Mouse (Mus musculus): ENCODE measurements around the gene Tpm1. TPM values are rescaled to one million over a fixed set of nuclear protein-coding genes. Genes with fewer than 3 reads are reported as not detected.

Tpm1 gene
- polyA plus RNA-seq (2015; fragmentation: Nextera tagmentation; extraction: Ambion mirVana): 146 and 151 TPM in 2 replicates

- under 1% methylated on average over 51 of the region's 51 CpGs for WGBS
- Histone ChIP-seq H3K27ac (no peak within 1 kb of the TSS), H3K36me3 (replicated peaks) (no peaks in the 10 kb centered on the region), H3K27me3 (replicated peaks) (peaks cover 50% of the 10 kb centered on the region), H3K4me1 (peaks cover 36% of the 10 kb centered on the region), H3K9ac (peak within 1 kb of the TSS; percentile 42), H3K4me3 (peak within 1 kb of the TSS; percentile 44), H3K9me3 (no peaks in the 10 kb centered on the region), H3K4me2 (peak within 1 kb of the TSS; percentile 88)
- peak; percentile 53; the same call in 1 of the 2 replicates for ATAC-seq (replicated peaks)
Observed at GRCm38 (mm10) chr9:67049086-67049824, at the start of gene Tpm1. Tpm1 (minus strand) TSS chr9:67049406.

- 90% methylated on average over 2 of the region's 2 CpGs for WGBS
Observed at GRCm38 (mm10) chr9:67094371-67094770, 45.2 kb upstream of the Tpm1 start.

GRCm38 (mm10) chr9:67092210-67092609, 43.0 kb upstream of the Tpm1 start:
- Histone ChIP-seq H3K4me1 (no peaks in the 10 kb centered on the region), H3K36me3 (replicated peaks) (no peaks in the 10 kb centered on the region), H3K4me3 (no peak overlapping the region), H3K9ac (no peak overlapping the region), H3K27me3 (replicated peaks) (no peaks in the 10 kb centered on the region), H3K27ac (no peak overlapping the region), H3K9me3 (no peaks in the 10 kb centered on the region), H3K4me2 (no peak overlapping the region)
- no peak for ATAC-seq (replicated peaks)
- WGBS: 82% methylated on average over 4 of the region's 4 CpGs

More at GRCm38 (mm10) chr9:67094371-67094770, 45.2 kb upstream of the Tpm1 start:
- H3K4me2 ChIP-seq: no peak overlapping the region
- no peaks in the 10 kb centered on the region for H3K27me3 ChIP-seq (replicated peaks)
- no peak overlapping the region for H3K9ac ChIP-seq
- no peak overlapping the region for H3K4me3 ChIP-seq
- H3K36me3 ChIP-seq (replicated peaks): no peaks in the 10 kb centered on the region
- no peak overlapping the region for H3K27ac ChIP-seq
- no peaks in the 10 kb centered on the region for H3K9me3 ChIP-seq
- H3K4me1 ChIP-seq: no peaks in the 10 kb centered on the region
- no peak for ATAC-seq (replicated peaks)

GRCm38 (mm10) chr9:67091598-67091997, 42.4 kb upstream of the Tpm1 start:
- 74% methylated on average over 7 of the region's 7 CpGs for WGBS
- H3K27me3 ChIP-seq (replicated peaks): no peaks in the 10 kb centered on the region
- no peaks in the 10 kb centered on the region for H3K9me3 ChIP-seq
- H3K4me3 ChIP-seq: no peak overlapping the region
- H3K4me2 ChIP-seq: no peak overlapping the region
- H3K9ac ChIP-seq: no peak overlapping the region
- H3K4me1 ChIP-seq: no peaks in the 10 kb centered on the region
- H3K27ac ChIP-seq: no peak overlapping the region
- ATAC-seq (replicated peaks): no peak
- no peaks in the 10 kb centered on the region for H3K36me3 ChIP-seq (replicated peaks)

GRCm38 (mm10) chr9:67091151-67091550, 41.9 kb upstream of the Tpm1 start:
- Histone ChIP-seq H3K36me3 (replicated peaks) (no peaks in the 10 kb centered on the region), H3K4me2 (no peak overlapping the region), H3K4me3 (no peak overlapping the region), H3K9ac (no peak overlapping the region), H3K27ac (no peak overlapping the region), H3K4me1 (no peaks in the 10 kb centered on the region), H3K27me3 (replicated peaks) (no peaks in the 10 kb centered on the region), H3K9me3 (no peaks in the 10 kb centered on the region)
- ATAC-seq (replicated peaks): no peak
- 96% methylated on average over 11 of the region's 11 CpGs for WGBS

GRCm38 (mm10) chr9:67090633-67091045, 41.4 kb upstream of the Tpm1 start:
- Histone ChIP-seq H3K36me3 (replicated peaks) (no peaks in the 10 kb centered on the region), H3K4me2 (no peak overlapping the region), H3K9me3 (no peaks in the 10 kb centered on the region), H3K9ac (no peak overlapping the region), H3K4me3 (no peak overlapping the region), H3K27me3 (replicated peaks) (no peaks in the 10 kb centered on the region), H3K27ac (no peak overlapping the region), H3K4me1 (no peaks in the 10 kb centered on the region)
- WGBS: 76% methylated on average over 1 of the region's 1 CpGs
- ATAC-seq (replicated peaks): no peak

GRCm38 (mm10) chr9:67089167-67089566, 40.0 kb upstream of the Tpm1 start:
- H3K4me3 ChIP-seq: no peak overlapping the region
- no peak overlapping the region for H3K9ac ChIP-seq
- no peaks in the 10 kb centered on the region for H3K9me3 ChIP-seq
- no peaks in the 10 kb centered on the region for H3K36me3 ChIP-seq (replicated peaks)
- no peaks in the 10 kb centered on the region for H3K27me3 ChIP-seq (replicated peaks)
- ATAC-seq (replicated peaks): no peak
- H3K4me2 ChIP-seq: no peak overlapping the region
- 83% methylated on average over 5 of the region's 5 CpGs for WGBS
- H3K27ac ChIP-seq: no peak overlapping the region
- H3K4me1 ChIP-seq: no peaks in the 10 kb centered on the region

GRCm38 (mm10) chr9:67083801-67084200, 34.6 kb upstream of the Tpm1 start:
- no peak overlapping the region for H3K4me2 ChIP-seq
- H3K9ac ChIP-seq: no peak overlapping the region
- no peak overlapping the region for H3K27ac ChIP-seq
- no peaks in the 10 kb centered on the region for H3K27me3 ChIP-seq (replicated peaks)
- 17% methylated on average over 4 of the region's 4 CpGs for WGBS
- no peaks in the 10 kb centered on the region for H3K36me3 ChIP-seq (replicated peaks)
- ATAC-seq (replicated peaks): no peak
- no peak overlapping the region for H3K4me3 ChIP-seq
- H3K4me1 ChIP-seq: peaks cover 6% of the 10 kb centered on the region; the same call in 1 of the 2 replicates
- no peaks in the 10 kb centered on the region for H3K9me3 ChIP-seq

GRCm38 (mm10) chr9:67081688-67082087, 32.5 kb upstream of the Tpm1 start:
- Histone ChIP-seq H3K9ac (no peak overlapping the region), H3K27me3 (replicated peaks) (no peaks in the 10 kb centered on the region), H3K9me3 (no peaks in the 10 kb centered on the region), H3K4me3 (no peak overlapping the region), H3K36me3 (replicated peaks) (no peaks in the 10 kb centered on the region), H3K4me1 (peaks cover 6% of the 10 kb centered on the region; the same call in 1 of the 2 replicates), H3K4me2 (no peak overlapping the region), H3K27ac (no peak overlapping the region)
- no peak for ATAC-seq (replicated peaks)
- WGBS: 47% methylated on average over 5 of the region's 5 CpGs

GRCm38 (mm10) chr9:67077658-67078319, 28.6 kb upstream of the Tpm1 start:
- no peak for ATAC-seq (replicated peaks)
- H3K9ac ChIP-seq: no peak overlapping the region
- no peak overlapping the region for H3K4me3 ChIP-seq
- no peaks in the 10 kb centered on the region for H3K27me3 ChIP-seq (replicated peaks)
- H3K36me3 ChIP-seq (replicated peaks): no peaks in the 10 kb centered on the region
- H3K4me1 ChIP-seq: peaks cover 6% of the 10 kb centered on the region; the same call in 1 of the 2 replicates
- H3K9me3 ChIP-seq: no peaks in the 10 kb centered on the region
- no peak overlapping the region for H3K4me2 ChIP-seq
- 27% methylated on average over 8 of the region's 8 CpGs for WGBS
- no peak overlapping the region for H3K27ac ChIP-seq

- H3K9ac ChIP-seq: no peak overlapping the region
- no peaks in the 10 kb centered on the region for H3K36me3 ChIP-seq (replicated peaks)
- no peaks in the 10 kb centered on the region for H3K9me3 ChIP-seq
- no peak overlapping the region for H3K4me2 ChIP-seq
- no peak overlapping the region for H3K27ac ChIP-seq
- peaks cover 6% of the 10 kb centered on the region; the same call in 1 of the 2 replicates for H3K4me1 ChIP-seq
- WGBS: 65% methylated on average over 7 of the region's 7 CpGs
- H3K4me3 ChIP-seq: no peak overlapping the region
- H3K27me3 ChIP-seq (replicated peaks): no peaks in the 10 kb centered on the region
- ATAC-seq (replicated peaks): no peak
Observed at GRCm38 (mm10) chr9:67077266-67077657, 28.1 kb upstream of the Tpm1 start.

- Histone ChIP-seq H3K9ac (no peak overlapping the region), H3K4me3 (no peak overlapping the region), H3K27ac (no peak overlapping the region), H3K27me3 (replicated peaks) (no peaks in the 10 kb centered on the region), H3K36me3 (replicated peaks) (no peaks in the 10 kb centered on the region), H3K9me3 (no peaks in the 10 kb centered on the region), H3K4me2 (no peak overlapping the region), H3K4me1 (no peaks in the 10 kb centered on the region)
- no peak for ATAC-seq (replicated peaks)
- WGBS: 67% methylated on average over 2 of the region's 2 CpGs
Observed at GRCm38 (mm10) chr9:67072182-67072581, 23.0 kb upstream of the Tpm1 start.
